Mouse (Mus musculus) adrenal gland, adult (tissue): ENCODE data around the gene Ube2ql1.
A peak's percentile ranks its signal among the peaks of the same experiment; 100 is the strongest.

Experiments used
- DNase-seq, 2 experiments: peaks; one replicate each; pipeline ENCODE4 v3.0.0; 2022 to 2023; ENCODE audit warnings: low spot score in 1 of 2; ENCODE audit not compliant: inconsistent age in 2 of 2

Gene Ube2ql1

GRCm38 (mm10) chr13:69739759-69740135 lies at the start of gene Ube2ql1:
TSS of gene Ube2ql1 (minus strand) at chr13:69739889.
- DNase-seq = peak; percentile 89 to 95

- DNase-seq = no peak
Measured at GRCm38 (mm10) chr13:69788704-69789103, 49.0 kb upstream of the Ube2ql1 start.

GRCm38 (mm10) chr13:69778221-69778620 lies 38.5 kb upstream of the Ube2ql1 start:
- no peak for DNase-seq

GRCm38 (mm10) chr13:69772358-69772757 lies 32.7 kb upstream of the Ube2ql1 start:
- no peak for DNase-seq

GRCm38 (mm10) chr13:69770538-69771456 lies 31.1 kb upstream of the Ube2ql1 start:
- DNase-seq = no peak

- DNase-seq = no peak
Measured at GRCm38 (mm10) chr13:69768152-69768551, 28.5 kb upstream of the Ube2ql1 start.

GRCm38 (mm10) chr13:69764646-69765045 lies 25.0 kb upstream of the Ube2ql1 start:
- no peak for DNase-seq

GRCm38 (mm10) chr13:69761393-69761792 lies 21.7 kb upstream of the Ube2ql1 start:
- DNase-seq = peak in 1 of 2 experiments; percentile 30

- no peak for DNase-seq
Measured at GRCm38 (mm10) chr13:69758979-69759378, 19.3 kb upstream of the Ube2ql1 start.

- DNase-seq = no peak
Measured at GRCm38 (mm10) chr13:69752875-69753274, 13.2 kb upstream of the Ube2ql1 start.

GRCm38 (mm10) chr13:69751510-69751909 lies 11.8 kb upstream of the Ube2ql1 start:
- no peak for DNase-seq

GRCm38 (mm10) chr13:69748756-69749155 lies 9.1 kb upstream of the Ube2ql1 start:
- no peak for DNase-seq

- DNase-seq = peak; percentile 30 to 82
Measured at GRCm38 (mm10) chr13:69740331-69741285, 919 bp upstream of the Ube2ql1 start.

- peak in 1 of 2 experiments; percentile 77 for DNase-seq
Measured at GRCm38 (mm10) chr13:69739091-69739758, 464 bp downstream of the Ube2ql1 start.

GRCm38 (mm10) chr13:69738461-69738971 lies 1.2 kb downstream of the Ube2ql1 start:
- peak; percentile 24 to 63 for DNase-seq

- DNase-seq = no peak
Measured at GRCm38 (mm10) chr13:69737444-69738185, 2.1 kb downstream of the Ube2ql1 start.

GRCm38 (mm10) chr13:69732636-69733035 lies 7.1 kb downstream of the Ube2ql1 start:
- no peak for DNase-seq

GRCm38 (mm10) chr13:69725376-69725775 lies 14.3 kb downstream of the Ube2ql1 start:
- no peak for DNase-seq

GRCm38 (mm10) chr13:69721141-69721540 lies 18.5 kb downstream of the Ube2ql1 start:
- DNase-seq = peak; percentile 68 to 85
